Mouse (Mus musculus) megakaryocyte, embryonic 14.5 days (primary cell): Measurements from ENCODE around the gene Large2.

Source experiments
- FLI1 ChIP-seq: IDR thresholded peaks from 2 replicates; pipeline ENCODE4 v1.6.1; 2012; ENCODE audit warnings: low read length, inconsistent platforms, mixed read lengths
- GATA1 ChIP-seq: IDR thresholded peaks from 3 replicates; pipeline ENCODE4 v1.6.1; 2012; ENCODE audit warnings: mixed read lengths, low read length, inconsistent platforms, borderline replicate concordance

DNA sequence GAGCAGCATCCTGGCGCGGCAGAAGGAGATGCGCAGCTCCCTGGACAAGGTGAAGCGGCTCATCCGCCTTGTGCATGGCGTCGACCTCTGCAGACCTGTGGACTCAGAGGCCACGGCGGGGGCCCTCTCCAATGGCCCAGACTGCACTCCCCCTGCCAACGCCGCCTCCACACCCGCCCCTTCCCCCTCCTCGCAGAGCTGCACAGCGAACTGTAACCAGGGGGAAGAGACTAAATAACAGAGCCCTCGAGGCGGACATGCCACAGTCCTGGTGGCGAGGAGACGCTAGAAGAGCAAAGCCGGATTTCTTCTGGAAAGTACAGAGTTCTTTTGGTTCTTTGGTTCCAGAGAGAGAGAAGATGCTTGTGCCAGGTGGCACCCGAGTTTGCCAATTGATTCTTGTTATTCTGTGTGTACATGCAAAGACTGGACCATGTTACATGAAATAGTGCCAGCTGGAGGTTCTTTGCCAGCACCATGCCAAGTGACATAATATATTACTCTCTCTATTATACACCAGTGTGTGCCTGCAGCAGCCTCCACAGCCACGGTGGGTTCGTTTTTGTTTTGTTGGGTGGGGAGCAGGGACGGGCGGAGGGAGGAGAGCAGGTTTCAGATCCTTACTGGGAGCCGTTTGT, 14.4 kb downstream of the Large2 start:
- TF ChIP-seq GATA1 = no peak
- TF ChIP-seq FLI1 = no peak
